Mouse (Mus musculus) left cerebral cortex, postnatal 10 days (tissue): ENCODE measurements at regions not wholly inside any gene's neighbourhood (a gene's known extent, or its start where the extent isn't known, plus 50 kb on each side); places are given as distances from the start of the nearest gene placed in this dataset.

Source experiments
- DNase-seq, 2 experiments: peaks; one replicate each; pipeline ENCODE4 v3.0.0; 2021 to 2022; ENCODE audit warnings: low spot score in 2 of 2, mixed read lengths in 1 of 2; ENCODE audit errors: extremely low spot score in 1 of 2
- intact Hi-C: fragments of 180-260 bp; cut with DNase I; formaldehyde crosslinking; loops from one replicate; pipeline ENCODE4 v1.15.1; 2025

- DNase-seq = no peak
- intact Hi-C loops = no loop called here
Measured at GRCm38 (mm10) chr3:77993700-77994099, 1292.6 kb downstream of the Rapgef2 start.

DNA sequence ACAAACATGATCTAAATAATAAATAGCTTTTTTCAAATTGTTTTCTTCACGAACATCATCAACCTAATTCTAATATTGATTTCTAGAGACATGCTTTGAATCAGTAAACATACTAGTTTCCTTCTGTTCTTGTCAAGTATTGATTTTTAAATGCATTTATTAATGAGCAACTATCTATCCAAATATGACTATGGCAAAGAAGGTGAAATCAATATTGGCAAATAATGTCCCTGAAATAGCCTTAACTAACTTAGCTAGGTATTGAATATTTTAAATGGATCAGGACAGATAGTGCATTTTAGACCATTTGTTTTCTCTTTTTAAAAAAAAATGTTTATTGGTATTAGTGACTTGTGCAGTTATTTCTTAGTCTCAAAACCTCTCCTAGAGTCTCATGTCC lies 1341.5 kb downstream of the Rapgef2 start:
- intact Hi-C loops = no loop called here
- no peak for DNase-seq

GRCm38 (mm10) chr3:77897244-77897643 lies 1389.1 kb downstream of the Rapgef2 start:
- intact Hi-C loops = no loop called here
- DNase-seq = no peak

DNA sequence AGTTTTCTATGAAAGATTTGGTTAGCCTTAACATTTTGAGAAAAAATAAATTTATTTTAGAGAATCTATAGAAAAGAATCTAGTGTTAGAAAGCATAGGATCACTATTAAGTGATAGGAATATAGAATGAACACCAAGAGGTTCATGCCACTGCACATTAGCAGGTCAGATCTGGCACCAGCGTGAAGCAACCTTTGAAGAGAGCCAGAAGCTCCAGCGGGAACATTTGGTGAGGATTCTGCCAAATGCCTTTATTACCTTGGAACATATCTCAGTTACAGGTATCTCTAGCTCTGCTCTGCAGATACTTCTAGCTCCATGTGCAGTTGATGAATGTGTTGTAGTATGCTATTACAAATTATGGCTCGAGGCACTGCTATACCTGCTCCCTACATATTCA lies 1398.7 kb downstream of the Rapgef2 start:
- DNase-seq = no peak
- intact Hi-C loops = no loop called here

DNA sequence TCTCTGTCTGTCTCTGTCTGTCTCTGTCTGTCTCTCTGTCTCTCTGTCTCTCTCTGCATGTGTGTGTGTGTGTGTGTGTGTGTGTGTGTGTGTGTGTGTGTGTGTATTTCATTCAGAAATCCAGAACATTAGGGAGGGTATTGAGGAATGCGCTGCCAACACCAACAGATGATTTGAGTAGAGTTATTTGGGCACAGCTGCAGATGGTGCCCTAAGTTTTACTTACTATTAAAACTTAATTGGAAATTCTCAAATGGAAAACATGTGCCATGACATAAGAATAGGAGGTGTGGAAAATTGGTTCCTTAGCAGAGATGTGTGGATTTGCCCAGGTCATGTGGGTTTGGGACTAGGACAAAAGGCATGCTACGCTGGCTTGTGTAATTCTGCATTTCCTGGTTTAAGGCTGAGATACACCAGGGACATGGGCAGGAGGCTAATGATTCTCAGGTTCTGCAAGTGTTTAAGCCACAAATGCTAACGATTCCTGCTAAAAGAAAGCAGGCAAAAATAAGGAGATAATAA lies 1437.5 kb downstream of the Rapgef2 start:
- intact Hi-C loops = no loop called here
- no peak for DNase-seq

DNA sequence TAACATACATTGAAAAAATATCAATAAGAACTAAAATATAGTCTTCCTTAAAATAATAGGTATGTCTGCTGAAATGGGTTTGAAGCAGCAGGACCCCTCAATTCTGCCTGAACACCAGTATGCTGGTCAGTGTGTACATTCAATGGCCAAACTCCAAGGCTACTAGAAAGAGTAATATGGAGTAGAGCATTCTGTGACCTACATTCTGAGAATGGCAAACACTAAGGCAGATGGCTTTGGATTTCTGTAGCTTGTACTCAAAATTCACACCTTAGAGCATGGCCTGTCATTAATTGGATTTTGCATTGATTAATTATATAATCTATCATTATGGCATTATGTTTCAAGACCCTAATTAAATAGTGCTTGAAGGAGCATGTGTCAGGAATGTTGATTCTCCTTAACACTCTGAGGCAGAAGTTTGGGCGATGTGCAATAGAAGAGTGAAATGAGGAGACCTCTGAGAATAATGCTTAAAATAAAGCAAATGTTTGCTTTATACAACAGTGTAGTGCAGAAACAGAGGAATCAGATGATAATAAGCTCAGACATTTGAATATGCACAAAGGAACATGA lies 1454.0 kb downstream of the Rapgef2 start:
- DNase-seq = no peak
- intact Hi-C loops = no loop called here

DNA sequence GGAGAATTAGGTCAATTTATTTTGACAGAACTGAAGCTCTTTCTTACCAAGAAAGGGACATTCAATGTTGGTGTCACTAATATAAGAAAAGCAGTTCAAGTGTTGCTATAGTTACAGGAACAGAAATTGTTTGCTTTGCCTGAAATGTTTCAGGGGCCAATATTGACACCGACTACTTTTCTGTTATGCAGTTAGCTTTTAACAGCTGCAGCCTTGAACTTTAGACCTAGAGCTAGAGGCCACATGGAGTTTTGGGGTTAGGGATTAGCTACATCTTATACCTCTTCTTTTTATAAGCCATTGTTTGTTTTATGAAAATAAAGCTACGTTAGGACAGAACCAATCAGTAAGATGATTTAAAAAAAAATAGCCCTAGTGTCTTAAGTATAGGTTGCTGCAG lies 1454.6 kb downstream of the Rapgef2 start:
- intact Hi-C loops = no loop called here
- no peak for DNase-seq

- intact Hi-C loops = no loop called here
- no peak for DNase-seq
Measured at GRCm38 (mm10) chr3:77831256-77831655, 1455.1 kb downstream of the Rapgef2 start.

DNA sequence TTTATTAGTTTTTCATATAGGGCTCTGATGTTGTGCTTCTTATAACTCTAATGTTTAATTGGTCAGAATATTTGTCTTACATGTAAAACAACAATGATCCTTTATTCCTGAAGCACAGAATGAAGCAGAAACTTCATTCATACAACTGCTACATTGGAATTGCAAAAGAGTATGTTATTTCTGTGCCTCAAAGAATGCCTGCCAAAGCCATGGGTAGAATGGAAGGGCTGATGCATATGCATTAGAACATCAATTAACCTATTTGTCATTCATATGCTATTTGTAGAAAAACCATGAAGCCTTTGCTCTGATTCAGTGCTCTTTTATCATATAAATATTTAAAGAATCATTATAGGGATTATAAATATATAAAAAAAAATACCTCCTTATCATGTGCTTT lies 1456.1 kb downstream of the Rapgef2 start:
- intact Hi-C loops = no loop called here
- DNase-seq = no peak

DNA sequence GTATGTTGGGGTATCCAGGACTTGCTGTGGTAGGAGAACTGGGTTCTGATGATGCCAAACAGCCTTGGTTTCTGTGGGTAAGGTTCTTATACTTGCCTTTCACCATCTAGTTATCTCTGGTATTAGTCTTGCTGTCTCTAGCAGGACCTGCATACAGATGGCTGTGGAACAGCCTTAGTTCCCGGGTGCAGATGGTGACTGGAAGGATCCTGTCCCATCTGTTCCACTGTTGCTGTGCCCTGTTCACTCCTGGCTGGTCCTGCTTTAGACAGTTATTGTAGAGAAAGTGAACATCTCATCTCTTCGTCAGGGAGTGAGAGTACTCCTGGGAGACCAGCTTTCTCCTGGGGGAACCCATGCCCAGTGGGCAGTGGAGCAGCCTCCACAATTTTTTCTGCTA lies 1485.5 kb downstream of the Rapgef2 start:
- intact Hi-C loops = no loop called here
- DNase-seq = no peak

DNA sequence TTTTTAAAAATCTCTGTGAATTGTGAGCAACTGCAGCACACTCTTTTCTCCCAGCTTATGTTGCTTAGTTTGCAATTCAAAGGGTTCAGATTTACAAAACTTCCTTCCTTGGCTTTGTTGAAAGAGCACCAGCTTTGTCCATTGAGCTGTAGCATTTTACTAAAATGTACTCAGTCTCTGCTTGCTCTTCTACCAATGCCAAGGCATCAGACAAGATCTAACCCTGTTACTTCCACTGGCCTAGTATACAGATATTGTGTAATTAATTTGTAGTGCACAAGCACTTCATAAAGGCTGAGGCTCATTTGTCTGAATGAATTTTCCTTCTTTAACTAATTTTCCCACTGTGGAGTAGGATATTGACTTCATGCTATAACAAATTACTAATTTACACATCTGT lies 1504.5 kb downstream of the Rapgef2 start:
- no peak for DNase-seq
- intact Hi-C loops = no loop called here

DNA sequence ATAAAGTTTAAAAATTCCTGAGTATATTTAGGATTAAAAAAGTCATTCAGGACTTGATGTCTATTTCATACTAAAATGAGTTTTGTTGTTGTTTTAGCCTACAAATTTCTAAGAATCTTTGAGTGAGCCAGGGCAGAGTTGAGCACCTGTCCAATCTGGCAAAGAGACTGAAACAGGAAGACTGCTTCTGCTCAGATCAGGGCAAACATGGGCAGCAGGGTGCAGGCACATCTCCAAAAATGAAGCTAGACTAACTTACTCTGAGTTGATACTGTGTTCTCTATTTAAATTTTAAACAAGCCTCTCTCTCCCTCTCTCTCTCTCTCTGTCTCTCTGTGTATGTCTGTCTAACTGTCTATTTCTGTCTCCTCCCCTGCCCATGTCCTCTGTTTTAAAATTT lies 1505.0 kb downstream of the Rapgef2 start:
- intact Hi-C loops = no loop called here
- DNase-seq = peak in 1 of 2 experiments; percentile 7

- peak in 1 of 2 experiments; percentile 4 for DNase-seq
- intact Hi-C loops = no loop called here
Measured at GRCm38 (mm10) chr3:77758840-77759361, 1527.4 kb downstream of the Rapgef2 start.

GRCm38 (mm10) chr3:77758295-77758694 lies 1528.0 kb downstream of the Rapgef2 start:
- intact Hi-C loops = no loop called here
- DNase-seq = no peak

GRCm38 (mm10) chr3:77742146-77742545 lies 1544.2 kb downstream of the Rapgef2 start:
- DNase-seq = no peak

GRCm38 (mm10) chr3:77717840-77718239 lies 1568.5 kb downstream of the Rapgef2 start:
- intact Hi-C loops = no loop called here
- DNase-seq = no peak

More at GRCm38 (mm10) chr3:77742146-77742545, 1544.2 kb downstream of the Rapgef2 start:
- intact Hi-C loops = no loop called here

- intact Hi-C loops = no loop called here
- DNase-seq = no peak
Measured at GRCm38 (mm10) chr3:77695571-77695970, 1590.7 kb downstream of the Rapgef2 start.

GRCm38 (mm10) chr3:77666366-77666765 lies 1592.3 kb downstream of the Fstl5 start:
- intact Hi-C loops = no loop called here
- DNase-seq = no peak

DNA sequence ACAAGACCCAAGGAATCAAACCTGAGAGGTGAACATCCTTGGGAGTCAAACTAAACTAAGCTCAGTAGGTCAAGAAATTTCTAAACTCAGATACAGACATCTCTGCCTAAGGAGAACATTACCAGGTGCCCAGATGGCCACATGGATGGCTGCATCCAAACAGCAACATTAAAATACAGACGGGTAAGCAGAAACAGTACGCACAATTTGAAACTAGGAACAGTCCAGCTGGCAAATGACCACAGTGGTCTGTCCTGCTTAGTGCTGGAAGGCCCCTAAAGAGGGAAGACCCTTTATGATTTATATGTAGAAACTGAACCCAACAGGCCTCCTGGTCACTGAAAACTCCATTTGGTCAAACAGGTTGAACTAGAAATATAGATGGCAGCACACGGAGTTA lies 1579.8 kb downstream of the Fstl5 start:
- intact Hi-C loops = no loop called here
- DNase-seq = no peak
